Mouse (Mus musculus) brown adipose tissue, adult 24 weeks (tissue): ENCODE measurements around the gene Cfl2. TPM values are rescaled to one million over a fixed set of nuclear protein-coding genes. Genes with fewer than 3 reads are reported as not detected.
"Not testable (repeated sequence)": the region's sequence is repeated elsewhere in the genome, so short reads cannot be mapped to it uniquely, and the experiment has no call there.

Experiments
- H3K27ac ChIP-seq: fragments of 200-500 bp; replicated peaks from 2 replicates; pipeline ENCODE4 v1.5.1; 2012; ENCODE audit warnings: low read depth, mild to moderate bottlenecking, low read length
- H3K4me1 ChIP-seq: fragments of 200-500 bp; 2 replicates; pipeline ENCODE4 v1.6.1; 2012; ENCODE audit warnings: low read length, mixed read lengths; ENCODE audit not compliant: control insufficient read depth, insufficient read depth, insufficient read length
- H3K4me3 ChIP-seq: fragments of 200-500 bp; 2 replicates; pipeline ENCODE4 v1.5.1; 2012; ENCODE audit warnings: low read depth, mild to moderate bottlenecking, low read length, moderate library complexity; ENCODE audit not compliant: insufficient read depth
- polyA plus RNA-seq: library from polyadenylated mRNA; stranded (reverse); fragments of >200 nt; gene quantifications from 2 replicates; pipeline ENCODE4 v1.2.4, GENCODE M21; 2012; ENCODE audit not compliant: missing spikeins, insufficient read depth, insufficient read length

The Cfl2 gene
- polyA plus RNA-seq = 196 and 220 TPM in 2 replicates

- peak within 1 kb of the TSS; percentile 90 for H3K27ac ChIP-seq
- no peaks in the 10 kb centered on the region for H3K4me1 ChIP-seq
- peak within 1 kb of the TSS; percentile 96 for H3K4me3 ChIP-seq
These were observed at the start of gene Cfl2 for GRCm38 (mm10) chr12:54862606-54863535. TSS of gene Cfl2 (minus strand) at chr12:54862877.

GRCm38 (mm10) chr12:54910387-54910786 is 47.7 kb upstream of the Cfl2 start:
- no peaks in the 10 kb centered on the region for H3K4me1 ChIP-seq

GRCm38 (mm10) chr12:54892559-54892958 is 29.9 kb upstream of the Cfl2 start:
- not testable (repeated sequence) for H3K27ac ChIP-seq, H3K4me3 ChIP-seq, H3K4me1 ChIP-seq

More at GRCm38 (mm10) chr12:54910387-54910786, 47.7 kb upstream of the Cfl2 start:
- no peak overlapping the region for H3K27ac ChIP-seq
- H3K4me3 ChIP-seq = no peak overlapping the region

- Histone ChIP-seq H3K4me1 (no peaks in the 10 kb centered on the region), H3K4me3 (no peak overlapping the region), H3K27ac (no peak overlapping the region)
These were observed 27.7 kb upstream of the Cfl2 start for GRCm38 (mm10) chr12:54890426-54890825.

- Histone ChIP-seq H3K4me1 (no peaks in the 10 kb centered on the region), H3K4me3 (no peak overlapping the region), H3K27ac (no peak overlapping the region)
These were observed 25.0 kb upstream of the Cfl2 start for GRCm38 (mm10) chr12:54887580-54888127.

- Histone ChIP-seq H3K4me1 (no peaks in the 10 kb centered on the region), H3K27ac (no peak overlapping the region), H3K4me3 (no peak overlapping the region)
These were observed 17.0 kb upstream of the Cfl2 start for GRCm38 (mm10) chr12:54879630-54880029.

- Histone ChIP-seq H3K27ac (no peak overlapping the region), H3K4me1 (no peaks in the 10 kb centered on the region), H3K4me3 (no peak overlapping the region)
These were observed 16.5 kb upstream of the Cfl2 start for GRCm38 (mm10) chr12:54879211-54879610.

- Histone ChIP-seq H3K4me1 (no peaks in the 10 kb centered on the region), H3K4me3 (no peak overlapping the region), H3K27ac (no peak overlapping the region)
These were observed 15.2 kb upstream of the Cfl2 start for GRCm38 (mm10) chr12:54877875-54878274.

GRCm38 (mm10) chr12:54876879-54877278 is 14.2 kb upstream of the Cfl2 start:
- Histone ChIP-seq H3K4me3 (no peak overlapping the region), H3K4me1 (no peaks in the 10 kb centered on the region), H3K27ac (no peak overlapping the region)

GRCm38 (mm10) chr12:54874711-54875110 is 12.0 kb upstream of the Cfl2 start:
- H3K4me1 ChIP-seq = no peaks in the 10 kb centered on the region
- H3K4me3 ChIP-seq = no peak overlapping the region
- H3K27ac ChIP-seq = no peak overlapping the region

- peak overlapping the region; percentile 90 for H3K27ac ChIP-seq
- peak overlapping the region; percentile 96 for H3K4me3 ChIP-seq
- no peaks in the 10 kb centered on the region for H3K4me1 ChIP-seq
These were observed 579 bp downstream of the Cfl2 start for GRCm38 (mm10) chr12:54861991-54862605.

GRCm38 (mm10) chr12:54859531-54859930 is 3.1 kb downstream of the Cfl2 start:
- no peaks in the 10 kb centered on the region for H3K4me1 ChIP-seq
- H3K4me3 ChIP-seq = no peak overlapping the region
- H3K27ac ChIP-seq = no peak overlapping the region

GRCm38 (mm10) chr12:54850551-54850950 is 12.1 kb downstream of the Cfl2 start:
- no peak overlapping the region for H3K4me3 ChIP-seq
- H3K4me1 ChIP-seq = no peaks in the 10 kb centered on the region
- H3K27ac ChIP-seq = no peak overlapping the region

- Histone ChIP-seq H3K27ac (no peak overlapping the region), H3K4me3 (no peak overlapping the region), H3K4me1 (no peaks in the 10 kb centered on the region)
These were observed 18.3 kb downstream of the Cfl2 start for GRCm38 (mm10) chr12:54844415-54844814.

GRCm38 (mm10) chr12:54841576-54841975 is 21.1 kb downstream of the Cfl2 start:
- Histone ChIP-seq H3K4me1 (no peaks in the 10 kb centered on the region), H3K27ac (no peak overlapping the region), H3K4me3 (no peak overlapping the region)
